Mouse (Mus musculus) midbrain, embryonic 13.5 days (tissue): ENCODE measurements at regions not wholly inside any gene's neighbourhood (a gene's known extent, or its start where the extent isn't known, plus 50 kb on each side); places are given as distances from the start of the nearest gene placed in this dataset.

Experiments
- ATAC-seq: fragments of 200-750 bp; cut with Nextera tagmentation; 2 replicates; pipeline ENCODE4 v1.8.0; 2017; ENCODE audit warnings: mild to moderate bottlenecking, moderate TSS enrichment, moderate library complexity
- H3K27ac ChIP-seq: fragments of 300-500 bp; sonication (generic); 2 replicates; pipeline ENCODE4 v1.5.1; 2015; ENCODE audit warnings: inconsistent platforms, mild to moderate bottlenecking, moderate library complexity
- H3K27me3 ChIP-seq: fragments of 300-500 bp; sonication (generic); 2 replicates; pipeline ENCODE4 v1.6.1; 2015; ENCODE audit warnings: mild to moderate bottlenecking, inconsistent platforms
- H3K36me3 ChIP-seq: fragments of 300-500 bp; sonication (generic); 2 replicates; pipeline ENCODE4 v1.6.1; 2015; ENCODE audit warnings: mild to moderate bottlenecking, inconsistent platforms
- H3K4me1 ChIP-seq: fragments of 300-500 bp; sonication (generic); replicated peaks from 2 replicates; pipeline ENCODE4 v1.6.1; 2015; ENCODE audit warnings: inconsistent platforms
- H3K4me2 ChIP-seq: fragments of 300-500 bp; sonication (generic); replicated peaks from 2 replicates; pipeline ENCODE4 v1.6.1; 2015; ENCODE audit warnings: moderate library complexity, mild to moderate bottlenecking, inconsistent platforms
- H3K4me3 ChIP-seq: fragments of 300-500 bp; sonication (generic); replicated peaks from 2 replicates; pipeline ENCODE4 v1.5.1; 2015; ENCODE audit warnings: mild to moderate bottlenecking, inconsistent platforms
- H3K9ac ChIP-seq: fragments of 300-500 bp; sonication (generic); replicated peaks from 2 replicates; pipeline ENCODE4 v1.6.1; 2015; ENCODE audit warnings: mild to moderate bottlenecking, inconsistent platforms
- H3K9me3 ChIP-seq: fragments of 300-500 bp; sonication (generic); 2 replicates; pipeline ENCODE4 v1.6.1; 2016; ENCODE audit warnings: mild to moderate bottlenecking, inconsistent platforms
- WGBS: fragments of 180-500 bp; shearing (Covaris S2); methylation state at CpG from one replicate; pipeline ENCODE4 v1.1.7; 2015; 5-methylcytosine and 5-hydroxymethylcytosine counted together

DNA sequence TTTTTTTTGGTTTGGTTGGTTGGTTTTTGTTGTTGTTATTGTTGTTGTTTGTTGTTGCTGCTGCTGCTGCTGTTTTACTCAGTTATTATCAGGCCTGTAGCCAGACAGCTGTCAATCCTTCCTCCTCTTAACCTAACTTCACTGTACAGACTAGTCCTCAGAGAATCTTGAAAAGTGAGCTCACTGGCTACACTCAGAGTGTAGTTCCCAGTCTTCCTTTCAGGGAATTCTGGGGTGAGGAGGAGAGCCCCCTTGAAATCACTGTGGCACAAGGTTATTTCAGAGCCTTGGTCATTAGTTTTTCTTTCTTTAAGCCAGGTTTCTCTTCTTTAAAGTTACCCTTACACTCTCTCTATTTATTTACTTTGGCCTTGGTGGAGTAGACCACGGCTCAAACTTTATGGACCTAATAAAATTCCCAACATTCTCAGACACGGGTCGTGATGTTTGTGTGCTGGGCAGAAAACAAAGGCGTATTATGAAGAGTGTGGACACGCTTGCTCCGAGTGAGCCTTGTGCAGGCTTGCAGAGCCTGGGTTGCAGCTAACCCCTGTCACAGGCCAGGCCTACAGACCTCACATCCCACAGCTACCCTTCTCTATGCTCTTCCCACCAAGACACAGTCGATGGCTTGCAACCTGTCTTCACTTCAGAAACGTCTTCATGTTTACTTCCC, 156.9 kb upstream of the Sfrp2 start:
- ATAC-seq, result no peak
- WGBS, result 73% methylated on average over 8 of the region's 8 CpGs
- Histone ChIP-seq H3K9me3 (no peaks in the 10 kb centered on the region), H3K4me1 (no peaks in the 10 kb centered on the region), H3K4me3 (no peak overlapping the region), H3K27me3 (no peaks in the 10 kb centered on the region), H3K9ac (no peak overlapping the region), H3K36me3 (no peaks in the 10 kb centered on the region), H3K27ac (no peak overlapping the region), H3K4me2 (no peak overlapping the region)

DNA sequence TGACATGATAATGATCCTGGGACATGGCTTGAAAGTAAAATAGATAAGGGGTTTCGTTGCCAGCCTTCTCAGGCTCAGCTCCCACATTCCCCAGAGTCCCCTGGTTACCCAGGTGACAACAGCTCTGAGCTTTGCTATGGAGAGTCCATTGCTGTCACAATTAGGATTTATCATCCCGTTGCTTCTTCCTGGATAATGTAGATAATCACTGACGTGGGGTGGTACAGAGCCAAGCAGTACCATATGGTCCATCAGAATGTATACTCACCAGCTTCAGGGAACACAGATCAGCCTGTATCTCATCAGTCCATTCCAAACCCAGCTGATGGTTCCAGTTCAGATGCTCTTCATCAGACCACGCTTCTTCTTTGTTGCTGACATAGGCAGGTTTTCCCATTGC, 145.7 kb upstream of the Sfrp2 start:
- H3K4me1 ChIP-seq, result no peaks in the 10 kb centered on the region
- no peak overlapping the region for H3K27ac ChIP-seq
- H3K36me3 ChIP-seq, result no peaks in the 10 kb centered on the region
- WGBS, result 45% methylated on average over 4 of the region's 4 CpGs
- H3K4me2 ChIP-seq, result no peak overlapping the region
- no peak overlapping the region for H3K4me3 ChIP-seq
- no peaks in the 10 kb centered on the region for H3K9me3 ChIP-seq
- H3K9ac ChIP-seq, result no peak overlapping the region
- no peak for ATAC-seq
- no peaks in the 10 kb centered on the region for H3K27me3 ChIP-seq

- no peak for ATAC-seq
- 69% methylated on average over 9 of the region's 9 CpGs for WGBS
- no peaks in the 10 kb centered on the region for H3K36me3 ChIP-seq
- H3K9me3 ChIP-seq, result no peaks in the 10 kb centered on the region
- H3K27me3 ChIP-seq, result no peaks in the 10 kb centered on the region
- H3K4me3 ChIP-seq, result no peak overlapping the region
- no peak overlapping the region for H3K4me2 ChIP-seq
- H3K4me1 ChIP-seq, result no peaks in the 10 kb centered on the region
- H3K27ac ChIP-seq, result no peak overlapping the region
- no peak overlapping the region for H3K9ac ChIP-seq
Observed at GRCm38 (mm10) chr3:83633032-83633431, 133.1 kb upstream of the Sfrp2 start.

DNA sequence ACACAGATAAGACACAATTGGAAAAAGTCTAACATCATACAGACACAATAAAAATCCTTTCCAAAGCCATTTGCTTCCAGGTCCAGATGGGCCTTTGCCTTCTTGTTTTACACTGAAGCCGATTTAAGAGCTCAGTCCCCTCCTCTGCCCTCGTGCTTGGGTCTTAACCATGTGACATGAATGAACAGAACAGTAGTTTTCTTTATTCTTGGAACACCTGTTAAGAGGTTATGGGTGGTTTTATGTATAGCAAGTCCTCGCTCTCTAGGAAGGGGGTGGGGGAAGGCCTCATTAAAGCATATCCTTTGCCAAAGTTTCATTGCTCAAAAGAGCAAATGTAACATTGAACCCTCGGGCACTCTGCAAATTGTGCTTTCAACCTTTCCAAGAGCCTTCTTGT, 125.7 kb upstream of the Sfrp2 start:
- Histone ChIP-seq H3K9ac (no peak overlapping the region), H3K4me2 (no peak overlapping the region), H3K27ac (no peak overlapping the region), H3K4me3 (no peak overlapping the region), H3K27me3 (no peaks in the 10 kb centered on the region), H3K36me3 (no peaks in the 10 kb centered on the region), H3K9me3 (no peaks in the 10 kb centered on the region), H3K4me1 (no peaks in the 10 kb centered on the region)
- no peak for ATAC-seq
- WGBS, result 88% methylated on average over 4 of the region's 4 CpGs

GRCm38 (mm10) chr3:83663716-83664115, 102.4 kb upstream of the Sfrp2 start:
- WGBS, result 82% methylated on average over 1 of the region's 1 CpGs
- Histone ChIP-seq H3K4me2 (no peak overlapping the region), H3K9ac (no peak overlapping the region), H3K27me3 (no peaks in the 10 kb centered on the region), H3K36me3 (no peaks in the 10 kb centered on the region), H3K4me3 (no peak overlapping the region), H3K9me3 (no peaks in the 10 kb centered on the region), H3K27ac (no peak overlapping the region), H3K4me1 (no peaks in the 10 kb centered on the region)
- ATAC-seq, result no peak

- Histone ChIP-seq H3K36me3 (no peaks in the 10 kb centered on the region), H3K4me2 (no peak overlapping the region), H3K27ac (no peak overlapping the region), H3K4me3 (no peak overlapping the region), H3K9ac (no peak overlapping the region), H3K9me3 (no peaks in the 10 kb centered on the region), H3K4me1 (no peaks in the 10 kb centered on the region), H3K27me3 (no peaks in the 10 kb centered on the region)
- WGBS, result 80% methylated on average over 5 of the region's 5 CpGs
- no peak for ATAC-seq
Observed at GRCm38 (mm10) chr3:83676147-83676546, 90.0 kb upstream of the Sfrp2 start.

DNA sequence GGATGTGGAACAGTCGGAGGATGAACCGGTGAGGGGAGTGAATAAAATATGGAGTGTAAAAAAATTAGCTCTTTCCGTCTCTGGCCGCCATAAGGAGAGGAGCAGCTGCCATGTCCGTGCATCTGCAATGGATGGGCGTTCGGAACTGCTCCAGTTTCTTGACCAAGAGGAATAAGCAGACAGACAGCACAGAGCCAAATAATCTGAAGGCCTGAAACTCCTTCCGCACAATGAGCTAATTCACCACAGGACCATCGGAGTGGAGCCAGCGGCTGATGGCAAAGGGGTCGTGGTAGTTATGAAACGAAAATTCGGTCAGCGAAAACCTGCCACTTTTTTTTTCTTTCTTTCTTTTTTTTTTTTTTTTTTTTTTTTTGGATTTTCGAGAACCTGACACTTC, 79.5 kb upstream of the Sfrp2 start:
- Histone ChIP-seq H3K4me3 (no peak overlapping the region), H3K9ac (no peak overlapping the region), H3K27me3 (no peaks in the 10 kb centered on the region), H3K9me3 (no peaks in the 10 kb centered on the region), H3K4me1 (no peaks in the 10 kb centered on the region), H3K27ac (no peak overlapping the region), H3K4me2 (no peak overlapping the region), H3K36me3 (no peaks in the 10 kb centered on the region)
- 95% methylated on average over 15 of the region's 15 CpGs for WGBS
- ATAC-seq, result no peak

DNA sequence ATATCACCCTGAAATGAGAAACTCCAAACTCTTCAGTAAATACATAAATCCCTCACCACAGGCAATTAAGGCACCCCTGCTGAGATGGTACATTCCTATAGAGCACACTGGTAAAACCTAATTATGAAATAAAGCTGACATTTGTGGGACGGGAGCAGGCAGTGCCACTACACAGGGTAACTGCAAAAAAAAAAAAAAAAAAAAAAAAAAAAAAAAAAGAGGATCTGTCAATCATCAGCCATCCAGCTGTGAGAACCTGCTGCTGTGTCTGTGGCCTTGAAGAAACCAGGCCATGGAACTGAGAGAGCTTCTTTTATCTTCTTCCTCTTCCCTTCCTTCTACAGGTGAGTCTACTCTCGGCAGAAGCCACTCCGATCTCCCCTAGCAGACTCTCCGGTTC, 78.6 kb upstream of the Sfrp2 start:
- Histone ChIP-seq H3K36me3 (no peaks in the 10 kb centered on the region), H3K27me3 (no peaks in the 10 kb centered on the region), H3K4me3 (no peak overlapping the region), H3K4me1 (no peaks in the 10 kb centered on the region), H3K27ac (no peak overlapping the region), H3K4me2 (no peak overlapping the region), H3K9ac (no peak overlapping the region), H3K9me3 (no peaks in the 10 kb centered on the region)
- no peak for ATAC-seq
- WGBS, result 85% methylated on average over 4 of the region's 4 CpGs

DNA sequence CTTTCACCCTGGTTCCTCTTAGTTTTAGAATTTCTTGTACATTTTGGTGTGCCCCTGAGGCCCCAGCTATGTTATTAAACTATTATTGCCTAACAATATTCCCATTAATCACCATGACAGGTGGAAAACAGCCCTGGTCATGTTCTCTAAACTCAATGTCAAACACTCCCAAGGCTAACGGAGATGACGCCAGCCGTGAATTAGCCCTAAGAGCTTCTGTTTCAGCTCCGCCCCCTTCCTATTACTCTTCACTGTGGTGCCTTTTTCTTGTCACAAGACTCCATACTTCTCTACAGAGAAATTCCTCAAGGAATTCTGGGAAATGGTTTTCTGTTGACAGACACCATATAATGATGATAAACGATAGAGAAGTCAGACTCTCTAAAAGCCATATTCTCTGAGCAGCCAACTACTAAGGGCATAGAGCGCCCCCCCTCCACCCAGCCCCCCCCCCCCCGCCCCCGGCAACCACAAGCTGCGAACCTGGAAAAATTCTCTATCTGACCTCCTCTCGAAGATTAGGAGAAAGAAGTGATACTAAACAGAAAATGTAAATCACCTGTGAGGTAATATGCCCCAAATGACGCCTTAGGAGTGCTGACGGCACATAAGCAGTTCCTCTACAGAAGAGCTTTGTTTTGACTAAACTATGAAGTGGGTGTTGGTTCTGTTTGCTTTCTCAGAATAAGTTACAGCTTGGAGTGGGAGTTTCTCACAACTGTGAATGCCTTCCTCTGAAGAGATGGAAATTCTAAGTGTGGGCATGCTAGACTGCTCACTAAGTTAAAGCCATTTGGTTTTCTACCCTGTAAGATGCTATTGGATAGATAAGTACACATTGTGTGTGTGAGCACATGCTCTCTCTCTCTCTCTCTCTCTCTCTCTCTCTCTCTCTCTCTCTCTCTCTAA, 76.8 kb upstream of the Sfrp2 start:
- no peaks in the 10 kb centered on the region for H3K27me3 ChIP-seq
- H3K4me1 ChIP-seq, result no peaks in the 10 kb centered on the region
- no peak for ATAC-seq
- no peak overlapping the region for H3K4me2 ChIP-seq
- no peaks in the 10 kb centered on the region for H3K36me3 ChIP-seq
- 87% methylated on average over 12 of the region's 12 CpGs for WGBS
- no peaks in the 10 kb centered on the region for H3K9me3 ChIP-seq
- no peak overlapping the region for H3K4me3 ChIP-seq
- H3K9ac ChIP-seq, result no peak overlapping the region
- no peak overlapping the region for H3K27ac ChIP-seq

DNA sequence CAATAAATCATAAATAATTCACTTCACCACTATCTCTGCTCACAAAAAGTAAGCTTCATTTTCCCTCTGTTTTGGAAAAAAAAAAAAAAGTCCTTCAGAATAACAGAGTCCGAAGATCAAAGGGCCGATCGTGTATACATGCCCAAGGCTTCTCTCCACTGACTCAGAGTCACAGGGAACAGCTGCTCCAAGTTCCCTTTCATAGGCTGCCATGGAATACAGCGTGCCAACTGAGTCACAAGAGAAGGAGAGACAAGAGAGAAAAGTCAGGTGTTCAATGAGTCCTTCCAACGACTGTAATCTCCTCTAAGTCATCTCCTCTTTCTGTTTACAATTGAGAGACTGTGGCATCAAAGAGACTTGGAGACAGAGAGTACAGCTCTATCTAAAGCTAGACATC, 71.6 kb upstream of the Sfrp2 start:
- no peak overlapping the region for H3K4me3 ChIP-seq
- ATAC-seq, result no peak
- no peaks in the 10 kb centered on the region for H3K27me3 ChIP-seq
- H3K9ac ChIP-seq, result no peak overlapping the region
- H3K9me3 ChIP-seq, result no peaks in the 10 kb centered on the region
- H3K27ac ChIP-seq, result no peak overlapping the region
- no peaks in the 10 kb centered on the region for H3K4me1 ChIP-seq
- no peaks in the 10 kb centered on the region for H3K36me3 ChIP-seq
- WGBS, result 76% methylated on average over 5 of the region's 5 CpGs
- H3K4me2 ChIP-seq, result no peak overlapping the region

GRCm38 (mm10) chr3:83699751-83700150, 66.4 kb upstream of the Sfrp2 start:
- WGBS, result 90% methylated on average over 3 of the region's 3 CpGs
- H3K27me3 ChIP-seq, result no peaks in the 10 kb centered on the region
- no peak overlapping the region for H3K27ac ChIP-seq
- no peaks in the 10 kb centered on the region for H3K4me1 ChIP-seq
- ATAC-seq, result no peak
- H3K4me3 ChIP-seq, result no peak overlapping the region
- no peak overlapping the region for H3K9ac ChIP-seq
- H3K4me2 ChIP-seq, result no peak overlapping the region
- H3K9me3 ChIP-seq, result no peaks in the 10 kb centered on the region
- H3K36me3 ChIP-seq, result no peaks in the 10 kb centered on the region

GRCm38 (mm10) chr3:83701075-83701474, 65.0 kb upstream of the Sfrp2 start:
- no peaks in the 10 kb centered on the region for H3K36me3 ChIP-seq
- no peaks in the 10 kb centered on the region for H3K9me3 ChIP-seq
- ATAC-seq, result no peak
- no peaks in the 10 kb centered on the region for H3K4me1 ChIP-seq
- no peaks in the 10 kb centered on the region for H3K27me3 ChIP-seq
- H3K4me3 ChIP-seq, result no peak overlapping the region
- H3K9ac ChIP-seq, result no peak overlapping the region
- no peak overlapping the region for H3K27ac ChIP-seq
- H3K4me2 ChIP-seq, result no peak overlapping the region
- 33% methylated on average over 1 of the region's 1 CpGs for WGBS
